Mouse (Mus musculus): ENCODE measurements around the gene Mael. TPM values are rescaled to one million over a fixed set of nuclear protein-coding genes. Genes with fewer than 3 reads are reported as not detected.

The Mael gene
- total RNA-seq, 4 experiments from 2014 or later: not detected

GRCm38 (mm10) chr1:166154162-166155112, 84.1 kb downstream of the Mael start:
- peak in 1 of 2 experiments; percentile 39 for DNase-seq (ENCODE audit: low spot score in 2 of 2)

DNA sequence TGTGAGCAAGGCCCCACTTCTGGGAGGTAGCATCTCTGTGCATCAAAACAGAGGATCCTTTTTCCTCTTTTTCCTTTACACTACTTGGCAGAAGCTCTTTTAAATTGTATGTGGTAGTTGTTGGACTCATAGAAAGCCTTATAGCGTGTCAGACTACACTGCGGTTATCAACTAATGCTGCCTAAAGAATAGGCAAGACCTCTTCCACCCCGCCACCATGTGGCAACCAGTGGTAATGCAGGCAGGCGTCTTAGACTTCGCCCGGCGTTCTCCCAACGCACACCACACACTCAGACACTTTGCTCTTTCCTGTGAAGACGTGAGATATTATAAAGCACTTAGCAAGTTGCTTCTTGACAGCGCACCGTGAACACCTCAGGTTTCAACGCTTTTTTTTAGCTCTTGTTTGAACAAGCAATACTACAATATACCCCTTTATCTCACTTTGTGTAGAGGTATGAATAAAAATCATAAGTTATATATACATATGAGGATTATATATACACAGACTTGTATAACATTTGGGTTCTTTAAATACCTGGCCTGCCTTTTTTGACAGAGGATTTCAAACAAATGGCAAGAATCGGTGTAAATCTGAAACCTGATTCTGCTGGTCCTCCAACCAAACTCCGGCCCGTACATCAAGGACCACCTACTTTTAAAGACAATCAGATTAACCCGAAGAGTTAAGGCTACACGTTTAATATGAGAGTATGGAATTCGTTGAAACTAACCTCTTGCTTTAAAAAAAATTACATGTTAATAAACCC, 85.0 kb downstream of the Mael start:
- DNase-seq (ENCODE audit: low spot score in 2 of 2): peak; percentile 60 to 63

- DNase-seq (ENCODE audit: low spot score in 2 of 2): no peak
Measured at GRCm38 (mm10) chr1:166152034-166152433, 86.5 kb downstream of the Mael start.

DNA sequence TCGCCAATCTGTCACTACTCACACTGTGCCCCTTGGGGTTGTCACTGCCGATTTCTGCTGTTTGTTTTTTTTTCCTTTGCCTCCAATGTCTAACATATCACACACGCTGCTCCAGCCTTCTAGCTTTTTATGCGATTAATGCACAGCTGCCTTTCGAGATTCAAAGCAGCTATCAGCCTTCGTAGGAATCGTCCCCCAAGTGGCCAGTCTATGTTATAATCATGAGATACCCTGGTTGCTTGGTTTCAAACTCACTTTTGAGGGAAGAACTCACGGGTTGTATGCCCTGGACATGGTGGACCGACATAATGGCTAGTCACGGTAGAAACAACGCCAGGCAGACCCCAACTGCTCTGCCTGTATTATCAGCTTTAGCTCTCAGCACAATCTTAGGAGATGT, 87.2 kb downstream of the Mael start:
- no peak for DNase-seq (ENCODE audit: low spot score in 2 of 2)

Other genes with a start within 250 kb of the Mael start
- 1 to 10 TPM; 7.4 to 8.9 (median 7.9) TPM for gene Pou2f1, start 236.1 kb downstream of the Mael start, total RNA-seq (2022)
- gene Dusp27, start 110.8 kb downstream of the Mael start, total RNA-seq (2022): 10 to 100 TPM; 60.7 to 80.1 (median 69.3) TPM
- gene Gpa33, start 108.5 kb downstream of the Mael start, total RNA-seq (2022): not detected
- 1 to 10 TPM; 1.3 to 2.0 (median 1.5) TPM for gene Ildr2, start 15.4 kb upstream of the Mael start, total RNA-seq (2022)
- 1 to 10 TPM; 3.7 to 5.9 (median 4.7) TPM for gene Tada1, start 140.3 kb upstream of the Mael start, total RNA-seq (2022)
- gene Pogk, start 171.1 kb upstream of the Mael start, total RNA-seq (2022): 10 to 100 TPM in 3 of 4 experiments, 1 to 10 TPM in 1; 7.7 to 12.4 (median 10.8) TPM

Measured in gastrocnemius, adult 8-10 months (tissue).